Mouse (Mus musculus) ovary, postnatal 10 days (tissue): ENCODE measurements around the gene Olfr1135.

Experiments used
- DNase-seq: peaks from one replicate; pipeline ENCODE4 v3.0.0; 2022; ENCODE audit warnings: low spot score

The Olfr1135 gene

DNA sequence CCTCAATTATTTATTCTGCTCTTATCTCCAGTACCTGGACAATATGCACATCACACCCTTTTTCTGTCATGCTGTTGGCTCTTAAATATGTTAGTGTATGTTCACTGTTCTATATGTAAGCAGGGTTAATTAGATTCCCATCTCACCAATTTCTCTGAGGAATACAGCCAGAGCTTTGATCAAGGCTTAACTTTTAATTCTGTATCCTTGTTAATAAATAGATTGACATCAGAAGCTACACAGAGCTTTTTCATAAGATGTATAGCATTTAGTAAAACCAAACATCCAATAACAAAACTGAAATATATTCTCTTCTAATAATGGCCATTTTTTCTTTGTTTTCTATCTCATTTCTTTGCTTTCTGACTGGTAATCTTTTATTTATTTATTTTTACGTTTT, at the start of gene Olfr1135:
Gene Olfr1135, minus strand, starts transcription at position 101 of the 400 bp plus-strand sequence.
- DNase-seq: no peak

GRCm38 (mm10) chr2:87713079-87713478, 39.6 kb upstream of the Olfr1135 start, which contains the start of gene Olfr1137:
Olfr1137 (minus strand) TSS chr2:87713179.
- no peak for DNase-seq

DNA sequence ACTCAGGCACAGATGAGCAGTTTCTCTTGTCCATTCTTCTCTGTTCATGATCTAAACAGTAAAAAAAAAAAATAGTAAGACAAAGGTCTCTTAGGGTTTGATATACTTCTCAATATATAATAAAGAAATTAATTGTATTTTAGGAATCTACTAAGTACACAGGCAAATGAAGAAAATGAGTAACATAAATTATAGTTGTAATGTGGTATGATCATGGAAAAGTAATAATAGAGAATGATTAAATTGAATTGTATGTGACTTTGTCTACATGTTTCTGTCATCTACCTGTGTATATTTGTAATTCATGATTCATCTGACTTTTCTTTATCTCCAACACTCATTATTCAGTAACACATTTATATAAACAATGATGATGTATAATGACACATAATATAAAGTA, 20.4 kb upstream of the Olfr1135 start, which contains the start of gene Olfr1136:
Gene Olfr1136, minus strand, starts transcription at position 101 of the 400 bp plus-strand sequence.
- DNase-seq: no peak

DNA sequence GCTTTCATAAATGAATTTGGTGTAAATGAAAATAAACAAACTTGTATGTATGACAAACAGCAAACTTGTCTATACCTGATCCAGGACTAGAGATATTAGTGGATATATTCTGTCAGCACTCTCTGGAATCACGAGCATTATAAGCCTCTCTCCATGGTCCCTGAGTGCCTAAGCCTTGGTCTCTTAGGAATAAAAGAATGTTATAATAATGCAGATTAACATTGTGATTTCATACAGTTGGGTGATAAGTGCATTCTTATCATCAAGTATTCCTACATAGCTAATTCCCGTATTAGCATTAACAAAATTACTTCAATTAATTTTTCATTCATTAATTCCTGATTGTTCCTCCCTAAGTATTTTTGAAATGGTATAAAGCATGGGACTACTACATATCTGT, 15.1 kb downstream of the Olfr1135 start, which contains the start of gene Olfr1134:
Gene Olfr1134, minus strand, starts transcription at position 101 of the 400 bp plus-strand sequence.
- no peak for DNase-seq

DNA sequence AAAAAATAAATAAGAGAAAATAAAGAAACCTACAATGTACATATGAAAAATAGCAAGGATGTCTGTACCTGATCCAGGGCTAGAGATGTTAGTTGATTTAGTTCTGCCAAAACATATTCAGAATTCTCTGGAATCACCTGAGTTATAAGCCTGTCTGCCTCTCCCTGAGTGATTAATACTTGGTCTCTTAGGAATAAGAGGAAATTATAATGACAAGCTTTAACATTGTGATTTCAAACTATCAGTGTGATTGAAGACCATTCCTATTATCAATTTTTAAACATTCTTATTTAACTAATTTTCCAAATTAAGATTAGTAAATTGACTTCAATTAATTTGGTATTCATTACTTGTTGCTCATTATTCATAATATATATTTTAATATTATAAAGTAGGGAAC, 26.2 kb downstream of the Olfr1135 start, which contains the start of gene Olfr1133:
Gene Olfr1133, minus strand, starts transcription at position 101 of the 400 bp plus-strand sequence.
- no peak for DNase-seq

DNA sequence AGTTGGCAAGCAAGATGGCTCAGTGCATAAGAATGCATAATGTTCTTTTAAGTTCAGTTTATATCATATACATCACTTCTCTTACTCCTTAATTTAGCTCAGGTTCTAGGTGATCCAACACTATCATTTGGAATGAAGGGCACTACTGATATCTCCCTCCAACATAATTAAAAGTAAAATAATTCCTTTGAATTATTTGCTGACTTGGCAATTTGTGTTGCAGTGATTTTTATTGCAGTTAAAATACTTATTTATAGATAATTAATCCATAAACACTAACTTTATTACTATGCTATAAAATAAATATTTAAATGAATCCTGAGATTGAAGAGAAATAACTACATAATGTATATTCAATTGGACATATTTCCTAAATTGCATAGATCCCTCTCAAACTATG, 31.0 kb downstream of the Olfr1135 start:
- DNase-seq: no peak

DNA sequence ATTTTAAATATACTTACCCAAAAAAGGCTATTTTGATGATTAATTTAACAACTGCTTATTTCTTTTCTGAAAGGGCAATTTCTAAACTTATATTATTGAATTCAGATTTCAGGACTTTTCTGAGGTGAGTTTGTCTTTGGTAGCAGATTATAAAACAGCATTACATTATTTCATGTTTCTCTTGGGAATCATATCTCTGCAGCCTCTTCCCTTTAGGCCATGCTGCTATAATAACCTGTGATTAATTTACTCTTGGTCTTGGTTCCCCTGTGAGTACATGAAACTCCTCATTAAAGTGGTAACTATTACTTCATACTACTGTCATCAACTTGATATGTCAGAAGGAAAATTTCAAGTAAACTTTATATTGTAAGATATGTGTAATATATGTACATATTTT, 36.0 kb downstream of the Olfr1135 start, which contains the start of gene Olfr1132:
Gene Olfr1132, minus strand, starts transcription at position 101 of the 400 bp plus-strand sequence.
- no peak for DNase-seq

- DNase-seq: no peak
These were observed 46.7 kb downstream of the Olfr1135 start, which contains the start of gene Olfr1131 for GRCm38 (mm10) chr2:87626804-87627203. Olfr1131 (plus strand) TSS chr2:87627104.
